Mouse (Mus musculus) kidney, postnatal 0 days (tissue): ENCODE data around the gene Srrm2. TPM values are rescaled to one million over a fixed set of nuclear protein-coding genes. Genes with fewer than 3 reads are reported as not detected.

Source experiments
- ATAC-seq: fragments of 200-750 bp; cut with Nextera tagmentation; replicated peaks from 2 replicates; pipeline ENCODE4 v1.8.0; 2017; ENCODE audit warnings: low read depth, moderate number of reproducible peaks, moderate TSS enrichment, moderate library complexity; ENCODE audit not compliant: low FRiP score
- DNase-seq: peaks from one replicate; pipeline ENCODE4 v3.0.0-alpha.2; 2016; ENCODE audit warnings: low spot score
- H3K27ac ChIP-seq: fragments of 300-500 bp; sonication (generic); 2 replicates; pipeline ENCODE4 v1.5.1; 2014; ENCODE audit warnings: mild to moderate bottlenecking
- H3K27me3 ChIP-seq: fragments of 300-500 bp; sonication (generic); 2 replicates; pipeline ENCODE4 v1.6.1; 2014; ENCODE audit warnings: low read length, mixed read lengths; ENCODE audit not compliant: insufficient read depth
- H3K36me3 ChIP-seq: fragments of 300-500 bp; sonication (generic); 2 replicates; pipeline ENCODE4 v1.6.1; 2014; ENCODE audit warnings: low read length, mixed read lengths; ENCODE audit not compliant: insufficient read depth
- H3K4me1 ChIP-seq: fragments of 300-500 bp; sonication (generic); replicated peaks from 2 replicates; pipeline ENCODE4 v1.6.1; 2014; ENCODE audit warnings: antibody characterized with exemption, low read length, mixed read lengths; ENCODE audit not compliant: insufficient read depth
- H3K4me2 ChIP-seq: fragments of 300-500 bp; sonication (generic); 2 replicates; pipeline ENCODE4 v1.6.1; 2014; ENCODE audit warnings: mild to moderate bottlenecking, low read length, moderate library complexity, mixed read lengths
- H3K4me3 ChIP-seq: fragments of 300-500 bp; sonication (generic); replicated peaks from 2 replicates; pipeline ENCODE4 v1.5.1; 2014; ENCODE audit warnings: low read depth, low read length
- H3K9ac ChIP-seq: fragments of 300-500 bp; sonication (generic); 2 replicates; pipeline ENCODE4 v1.6.1; 2014; ENCODE audit warnings: low read depth, low read length
- H3K9me3 ChIP-seq: fragments of 300-500 bp; sonication (generic); replicated peaks from 2 replicates; pipeline ENCODE4 v1.6.1; 2016; ENCODE audit warnings: low read length, inconsistent platforms, mixed read lengths
- CTCF ChIP-seq: IDR thresholded peaks from 2 replicates; pipeline ENCODE4 v1.5.1; 2016; ENCODE audit warnings: antibody characterized with exemption, low read depth, mild to moderate bottlenecking, moderate library complexity
- WGBS: fragments of 180-500 bp; shearing (Covaris S2); extraction: QIAGEN DNeasy Blood & Tissue Kit; methylation state at CpG from one replicate; pipeline ENCODE4 v1.1.7; 2014; 5-methylcytosine and 5-hydroxymethylcytosine counted together
- polyA plus RNA-seq: library from polyadenylated mRNA; unstranded; fragments of >200 nt; fragmentation: Nextera tagmentation; extraction: Ambion mirVana; gene quantifications from 2 replicates; pipeline ENCODE4 v1.2.1, GENCODE M21; 2015

Gene Srrm2
- 304 and 321 TPM in 2 replicates for polyA plus RNA-seq

- ATAC-seq, result peak; percentile 53; the same call in 1 of the 2 replicates
- peaks cover 2% of the 10 kb centered on the region; the same call in 1 of the 2 replicates for H3K4me1 ChIP-seq
- H3K36me3 ChIP-seq, result no peaks in the 10 kb centered on the region
- H3K4me2 ChIP-seq, result peak within 1 kb of the TSS; percentile 74
- H3K27ac ChIP-seq, result peak within 1 kb of the TSS; percentile 88
- H3K9ac ChIP-seq, result peak within 1 kb of the TSS; percentile 76
- H3K9me3 ChIP-seq, result no peaks in the 10 kb centered on the region
- no peak for TF ChIP-seq CTCF
- WGBS, result 2% methylated on average over 29 of the region's 29 CpGs
- H3K4me3 ChIP-seq, result peak within 1 kb of the TSS; percentile 43
- no peaks in the 10 kb centered on the region for H3K27me3 ChIP-seq
- peak; percentile 79 for DNase-seq
Observed at GRCm38 (mm10) chr17:23790269-23791078, at the start of gene Srrm2. Srrm2 (plus strand) TSS chr17:23790532.

GRCm38 (mm10) chr17:23740598-23741021, 49.7 kb upstream of the Srrm2 start, which contains the start of gene Paqr4:
Paqr4 (minus strand) TSS chr17:23740867.
- DNase-seq, result no peak
- no peak for TF ChIP-seq CTCF
- Histone ChIP-seq H3K4me3 (peak within 1 kb of the TSS; percentile 63), H3K4me2 (peak within 1 kb of the TSS; percentile 93), H3K9me3 (no peaks in the 10 kb centered on the region), H3K36me3 (no peaks in the 10 kb centered on the region), H3K27me3 (peaks cover 31% of the 10 kb centered on the region), H3K27ac (no peak within 1 kb of the TSS), H3K9ac (peak within 1 kb of the TSS; percentile 54), H3K4me1 (peaks cover 33% of the 10 kb centered on the region)
- no peak for ATAC-seq
- WGBS, result 8% methylated on average over 13 of the region's 13 CpGs

- Histone ChIP-seq H3K27ac (no peak overlapping the region), H3K4me3 (peak overlapping the region; percentile 13; the same call in 1 of the 2 replicates), H3K4me2 (no peak overlapping the region), H3K4me1 (peaks cover 40% of the 10 kb centered on the region), H3K36me3 (no peaks in the 10 kb centered on the region), H3K27me3 (peaks cover 36% of the 10 kb centered on the region), H3K9ac (no peak overlapping the region), H3K9me3 (no peaks in the 10 kb centered on the region)
- 41% methylated on average over 38 of the region's 38 CpGs for WGBS
- no peak for TF ChIP-seq CTCF
- DNase-seq (no peak), ATAC-seq (no peak)
Observed at GRCm38 (mm10) chr17:23741359-23742209, 48.7 kb upstream of the Srrm2 start.

- TF ChIP-seq CTCF, result no peak
- ATAC-seq, result no peak
- H3K9ac ChIP-seq, result no peak overlapping the region
- peak overlapping the region; percentile 23 for H3K4me2 ChIP-seq
- 6% methylated on average over 44 of the region's 44 CpGs for WGBS
- H3K4me1 ChIP-seq, result peaks cover 40% of the 10 kb centered on the region
- no peak overlapping the region for H3K27ac ChIP-seq
- peaks cover 36% of the 10 kb centered on the region for H3K27me3 ChIP-seq
- H3K9me3 ChIP-seq, result no peaks in the 10 kb centered on the region
- H3K4me3 ChIP-seq, result peak overlapping the region; percentile 13; the same call in 1 of the 2 replicates
- H3K36me3 ChIP-seq, result no peaks in the 10 kb centered on the region
- no peak for DNase-seq
Observed at GRCm38 (mm10) chr17:23742210-23742793, 48.0 kb upstream of the Srrm2 start.

- peaks cover 40% of the 10 kb centered on the region for H3K4me1 ChIP-seq
- H3K9me3 ChIP-seq, result no peaks in the 10 kb centered on the region
- 71% methylated on average over 12 of the region's 12 CpGs for WGBS
- H3K27ac ChIP-seq, result no peak overlapping the region
- ATAC-seq, result no peak
- no peak overlapping the region for H3K9ac ChIP-seq
- H3K4me3 ChIP-seq, result no peak overlapping the region
- peaks cover 36% of the 10 kb centered on the region for H3K27me3 ChIP-seq
- peak overlapping the region; percentile 23; the same call in 1 of the 2 replicates for H3K4me2 ChIP-seq
- DNase-seq, result no peak
- TF ChIP-seq CTCF, result no peak
- no peaks in the 10 kb centered on the region for H3K36me3 ChIP-seq
Observed at GRCm38 (mm10) chr17:23742941-23743340, 47.4 kb upstream of the Srrm2 start.

GRCm38 (mm10) chr17:23744076-23744475, 46.3 kb upstream of the Srrm2 start:
- Histone ChIP-seq H3K4me1 (peaks cover 34% of the 10 kb centered on the region), H3K9me3 (no peaks in the 10 kb centered on the region), H3K4me2 (no peak overlapping the region), H3K27ac (no peak overlapping the region), H3K27me3 (peaks cover 36% of the 10 kb centered on the region), H3K36me3 (no peaks in the 10 kb centered on the region), H3K9ac (no peak overlapping the region), H3K4me3 (no peak overlapping the region)
- ATAC-seq (no peak), DNase-seq (no peak)
- no peak for TF ChIP-seq CTCF
- 30% methylated on average over 8 of the region's 8 CpGs for WGBS
